Mouse (Mus musculus) left cerebral cortex, adult 2 months (tissue): ENCODE measurements around the gene Sms. TPM values are rescaled to one million over a fixed set of nuclear protein-coding genes. Genes with fewer than 3 reads are reported as not detected.

Experiments
- DNase-seq, 2 experiments: peaks; one replicate each; pipeline ENCODE4 v3.0.0; 2021 to 2022; ENCODE audit warnings: low spot score in 2 of 2, mixed read lengths in 1 of 2; ENCODE audit errors: extremely low spot score in 1 of 2
- H3K27ac ChIP-seq: fragments of 200-600 bp; 2 replicates; pipeline ENCODE4 v1.8.1; 2022
- H3K4me3 ChIP-seq: fragments of 200-600 bp; 2 replicates; pipeline ENCODE4 v1.8.1; 2022
- CTCF ChIP-seq: fragments of 200-600 bp; IDR thresholded peaks from 2 replicates; pipeline ENCODE4 v1.8.1; 2022; ENCODE audit warnings: antibody characterized with exemption, mild to moderate bottlenecking, moderate library complexity
- intact Hi-C: fragments of 180-260 bp; cut with DNase I; formaldehyde crosslinking; loops from one replicate; pipeline ENCODE4 v1.15.1; 2025
- total RNA-seq, 2 experiments: library from RNA; stranded (reverse); gene quantifications; 2 replicates each; pipeline ENCODE4 v1.2.3; 2021

The Sms gene
- total RNA-seq, 2 experiments from 2014 or later: 68.3 to 81.5 TPM

DNA sequence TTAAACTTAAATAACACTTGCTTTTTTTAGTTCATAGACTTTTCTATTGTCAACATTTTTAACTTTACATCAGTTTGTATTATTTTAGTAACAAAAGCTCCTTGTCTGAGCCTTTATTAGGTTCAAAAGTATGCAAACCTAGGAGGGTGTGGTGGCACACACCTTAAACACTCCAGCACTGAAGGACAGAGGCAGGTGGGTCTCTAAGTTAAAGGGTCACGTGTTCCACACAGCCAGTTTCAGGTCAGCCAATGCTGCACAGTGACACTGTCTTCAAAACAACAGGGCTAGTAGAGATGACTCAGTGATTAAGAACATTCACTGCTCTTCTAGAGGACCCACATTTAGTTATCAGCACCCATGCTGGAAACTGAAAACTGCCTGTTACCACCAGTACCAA lies 43.1 kb downstream of the Sms start:
- H3K4me3 ChIP-seq: no peak overlapping the region
- no peak for TF ChIP-seq CTCF

GRCm38 (mm10) chrX:157447431-157447830 lies 44.7 kb downstream of the Sms start:
- Histone ChIP-seq H3K27ac (no peak overlapping the region), H3K4me3 (no peak overlapping the region)
- no peak for TF ChIP-seq CTCF
- DNase-seq: no peak
- intact Hi-C loops: no loop called here

More for the DNA sequence above, 43.1 kb downstream of the Sms start:
- intact Hi-C loops: no loop called here
- DNase-seq: no peak
- H3K27ac ChIP-seq: no peak overlapping the region

DNA sequence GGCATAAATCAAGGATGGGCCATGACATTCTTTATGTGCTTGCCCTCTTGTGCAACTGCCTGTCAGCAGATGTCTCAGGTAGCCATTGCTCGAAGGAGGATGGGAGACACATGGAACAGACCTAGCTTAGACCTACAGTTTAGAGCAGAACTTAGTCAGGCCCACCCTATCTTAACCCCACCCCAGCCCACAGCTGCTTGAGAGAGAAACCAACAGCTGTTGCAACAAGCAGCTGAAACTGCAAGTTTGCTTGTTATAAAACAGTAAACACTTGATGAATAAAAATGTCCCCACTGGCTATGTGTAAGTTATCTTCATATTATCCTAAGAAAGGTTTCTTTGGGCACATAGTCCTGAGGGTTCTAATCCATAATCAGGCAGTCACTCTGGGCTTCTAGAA lies 57.3 kb downstream of the Sms start:
- DNase-seq: no peak
- no peak for TF ChIP-seq CTCF
- intact Hi-C loops: no loop called here
- H3K27ac ChIP-seq: no peak overlapping the region
- no peak overlapping the region for H3K4me3 ChIP-seq

- intact Hi-C loops: no loop called here
- DNase-seq: no peak
- TF ChIP-seq CTCF: no peak
- no peak overlapping the region for H3K4me3 ChIP-seq
- H3K27ac ChIP-seq: no peak overlapping the region
These were observed 72.6 kb downstream of the Sms start for GRCm38 (mm10) chrX:157419451-157419850.

GRCm38 (mm10) chrX:157415212-157415611 lies 76.9 kb downstream of the Sms start, which contains the start of gene Phex:
Phex (minus strand) TSS chrX:157415312.
- Histone ChIP-seq H3K27ac (no peak within 1 kb of the TSS), H3K4me3 (no peak within 1 kb of the TSS)
- DNase-seq: no peak
- TF ChIP-seq CTCF: no peak
- intact Hi-C loops: no loop called here

DNA sequence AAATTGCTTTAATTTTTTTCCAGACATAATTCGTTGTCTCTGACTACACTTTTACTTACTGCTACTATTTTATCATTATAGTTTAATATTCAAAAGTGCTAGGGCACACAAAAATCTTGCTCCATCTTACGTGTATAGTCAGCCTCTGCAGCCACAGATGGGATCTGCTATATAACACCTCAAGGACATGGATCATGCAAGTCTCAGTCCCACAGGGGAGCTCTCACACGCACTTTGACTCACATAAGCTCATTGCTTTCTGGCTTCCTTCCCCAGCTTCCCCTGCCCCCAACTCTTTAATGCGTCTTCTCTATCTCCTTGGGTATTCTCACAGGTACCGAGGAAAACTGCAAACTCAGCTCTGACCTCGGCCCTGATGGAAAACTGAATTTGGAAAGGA lies 87.2 kb downstream of the Sms start:
- intact Hi-C loops: no loop called here
- TF ChIP-seq CTCF: no peak
- no peak overlapping the region for H3K4me3 ChIP-seq
- no peak for DNase-seq
- H3K27ac ChIP-seq: no peak overlapping the region

Other genes with a start within 250 kb of the Sms start
- gene Phex, start 77.0 kb downstream of the Sms start, total RNA-seq: under 1 TPM; 0.41 to 0.56 TPM
- 1 to 10 TPM in 1 of 2 experiments, not detected in 1; 1.2 TPM for gene Yy2, start 76.7 kb upstream of the Sms start, total RNA-seq
- 10 to 100 TPM; 25.3 to 31.7 TPM for gene Mbtps2, start 106.4 kb upstream of the Sms start, total RNA-seq
- not detected for gene Smpx, start 206.6 kb upstream of the Sms start, total RNA-seq